Mouse (Mus musculus): Measurements from ENCODE around the gene Efcab7.

DNA sequence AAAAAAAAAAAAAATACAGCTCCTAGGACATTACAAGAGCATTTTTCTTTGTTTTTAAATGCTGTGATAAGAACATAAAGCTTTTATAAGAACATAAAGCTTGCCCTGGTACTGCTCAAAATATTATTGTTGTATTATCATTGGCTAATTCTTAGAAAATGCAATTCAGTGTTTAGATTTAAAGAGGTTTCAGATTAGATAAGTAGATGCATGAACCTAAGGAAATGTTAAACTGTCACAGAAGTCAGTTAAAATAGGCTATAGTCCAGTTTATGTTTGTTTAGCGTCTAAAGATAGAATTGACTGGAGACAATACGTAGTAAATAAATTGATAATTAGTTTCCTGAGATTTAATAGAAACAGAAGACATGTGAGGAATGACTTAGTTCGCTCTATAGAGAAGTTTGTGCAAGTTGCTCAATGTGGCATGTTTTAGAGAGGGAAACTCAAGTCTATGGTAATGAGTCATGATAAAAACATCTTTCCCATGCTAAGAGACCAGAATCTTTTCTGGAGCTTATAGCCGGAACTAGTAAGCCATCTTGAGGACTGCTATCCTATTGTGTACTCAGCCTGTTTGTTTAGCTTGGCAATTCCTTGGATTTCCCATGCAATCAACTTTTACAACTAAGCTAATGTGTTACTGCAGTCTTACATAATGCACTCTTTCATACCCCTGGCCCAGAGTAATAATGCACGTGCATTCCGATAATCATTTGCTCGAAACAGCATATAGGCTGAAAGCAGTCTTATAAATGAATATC is 12.1 kb upstream of the Efcab7 start:
- TF ChIP-seq CTCF (IDR thresholded peaks at IDR 0.05; ENCODE audit: borderline replicate concordance, extremely low read depth, insufficient read depth, insufficient read length) (no peak), POLR2A (IDR thresholded peaks at IDR 0.05; ENCODE audit: borderline replicate concordance, extremely low read depth, insufficient read depth, insufficient read length, poor library complexity, severe bottlenecking) (no peak)
